In the genomic region with DNA sequence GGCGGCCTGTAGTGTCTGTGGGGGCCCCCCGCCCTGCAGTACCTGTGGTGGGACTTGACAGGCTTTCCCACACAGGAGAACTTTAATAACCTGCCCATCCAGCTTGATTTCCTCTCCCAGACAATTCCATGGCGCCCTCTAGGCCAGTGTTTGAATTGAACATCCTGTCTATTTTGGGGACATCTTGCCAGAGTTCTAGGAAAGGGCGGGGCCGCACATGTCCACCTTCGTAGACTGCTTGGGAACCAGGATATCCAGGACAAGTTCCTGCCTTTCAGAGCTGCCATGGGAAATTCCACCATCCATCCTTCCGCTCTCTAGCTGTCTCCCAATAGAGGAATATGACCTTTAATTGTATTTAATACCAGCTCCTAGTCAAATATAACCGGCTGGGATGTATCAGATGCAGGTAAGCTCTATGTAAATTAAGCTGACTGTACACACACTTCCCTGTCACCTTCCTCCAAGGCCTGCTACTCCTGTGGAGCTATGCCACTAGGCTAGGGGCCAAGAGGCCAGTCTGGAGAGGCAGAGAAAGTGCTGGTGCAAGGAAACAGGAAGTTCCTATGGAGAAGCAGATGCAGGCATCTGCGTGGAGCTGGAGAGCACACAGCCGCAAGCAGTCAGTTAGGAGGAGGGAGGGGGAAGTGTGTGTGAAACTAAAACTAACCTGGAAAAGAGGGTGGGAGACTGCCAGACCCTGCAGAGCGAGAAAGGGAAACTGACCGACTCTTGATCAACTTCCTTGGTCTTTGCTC, we compare ENCODE assay signal across 9 mouse cellular contexts. TPM values are rescaled to one million over a fixed set of nuclear protein-coding genes. Genes with fewer than 3 reads are reported as not detected.
DNase-seq lines count a peak whose midpoint lies in the region; ATAC-seq lines count a peak whose summit lies in the region.
"Had no signal": no experiment of that assay in that cellular context is flagged by ENCODE, and none has a peak within 500 bp of the region (broad histone marks: within the 10 kb centered on the region; RNA-seq: fewer than 3 reads in every experiment).

No protein-coding gene starts in this region.

- peak; percentile 55 for DNase-seq in layer of hippocampus, adult 9-11 months
- no peak for DNase-seq in layer of hippocampus, postnatal 10 days (ENCODE audit: low spot score in 2 of 2)
- peak; percentile 69 to 75 for DNase-seq in heart, adult 9 months (ENCODE audit: low spot score in 2 of 2)
- peak; percentile 75 for DNase-seq in kidney, postnatal 10 days
- DNase-seq in spleen, adult 18-20 months = no peak
- no peak for DNase-seq in frontal cortex, postnatal 25 days (ENCODE audit: low spot score in 2 of 2)
- DNase-seq: thymus, postnatal 25 days had no signal

- peak; percentile 76 for ATAC-seq in megakaryocyte progenitor cell, adult 5-6 weeks (replicated peaks; ENCODE audit: poor library complexity)
- ATAC-seq in hindbrain, embryonic 13.5 days (ENCODE audit: low FRiP score) = no peak

- peaks cover 52% of the 10 kb centered on the region for H3K36me3 ChIP-seq in hindbrain, embryonic 13.5 days

- no peaks in the 10 kb centered on the region for H3K4me1 ChIP-seq in hindbrain, embryonic 13.5 days (replicated peaks)

- H3K4me2 ChIP-seq in hindbrain, embryonic 13.5 days = no peak overlapping the region

- H3K9me3 ChIP-seq in hindbrain, embryonic 13.5 days = no peaks in the 10 kb centered on the region

- no peaks in the 10 kb centered on the region for H3K27me3 ChIP-seq in hindbrain, embryonic 13.5 days

- no peak overlapping the region for H3K9ac ChIP-seq in hindbrain, embryonic 13.5 days

- 87% methylated on average over 12 of the region's 12 CpGs for WGBS in hindbrain, embryonic 13.5 days

- H3K27ac ChIP-seq in hindbrain, embryonic 13.5 days = no peak overlapping the region

- H3K4me3 ChIP-seq in hindbrain, embryonic 13.5 days = no peak overlapping the region

RNA-seq across cellular contexts. Expression of a gene that starts 16.2 kb away (rescaled TPM):
- 10 to 100 TPM; 27.7 to 31.2 TPM for total RNA-seq in layer of hippocampus, postnatal 10 days (2021)
- 40.2 and 42.0 TPM in 2 replicates for total RNA-seq in megakaryocyte progenitor cell, adult 5-6 weeks (2015)
- total RNA-seq in megakaryocyte progenitor cell, adult 5-6 weeks (2017) = 56.4 and 61.7 TPM in 2 replicates
- polyA plus RNA-seq in hindbrain, embryonic 13.5 days (2015; fragmentation: Nextera tagmentation; extraction: Ambion mirVana) = 29.1 and 30.0 TPM in 2 replicates

RNA-seq across cellular contexts. Expression of a gene that starts 41.8 kb away (rescaled TPM):
- under 1 TPM; 0.30 to 0.80 TPM for total RNA-seq in layer of hippocampus, postnatal 10 days (2021)
- 0.49 and 1.1 TPM in 2 replicates for total RNA-seq in megakaryocyte progenitor cell, adult 5-6 weeks (2015)
- total RNA-seq in megakaryocyte progenitor cell, adult 5-6 weeks (2017) = 0.14 TPM in 1 of 2 replicates, not detected in the other
- 0.19 and 0.26 TPM in 2 replicates for polyA plus RNA-seq in hindbrain, embryonic 13.5 days (2015; fragmentation: Nextera tagmentation; extraction: Ambion mirVana)

RNA-seq across cellular contexts. Expression of a gene that starts 45.2 kb away (rescaled TPM):
- 10 to 100 TPM; 21.1 to 24.2 TPM for total RNA-seq in layer of hippocampus, postnatal 10 days (2021)
- total RNA-seq in megakaryocyte progenitor cell, adult 5-6 weeks (2015) = 12.8 and 15.6 TPM in 2 replicates
- total RNA-seq in megakaryocyte progenitor cell, adult 5-6 weeks (2017) = 6.5 and 7.2 TPM in 2 replicates
- polyA plus RNA-seq in hindbrain, embryonic 13.5 days (2015; fragmentation: Nextera tagmentation; extraction: Ambion mirVana) = 5.2 and 6.6 TPM in 2 replicates

Comparison
In these comparisons a context has a peak if more than half of its experiments do, and no peak if none do; other contexts are left out.
1. DNase-seq: peak in layer of hippocampus, adult 9-11 months (single experiment), heart, adult 9 months (2 of 2) and kidney, postnatal 10 days (single experiment); none in layer of hippocampus, postnatal 10 days (0 of 2), spleen, adult 18-20 months (0 of 2) and frontal cortex, postnatal 25 days (0 of 2).